Mouse (Mus musculus): ENCODE data around the gene Il1f9. TPM values are rescaled to one million over a fixed set of nuclear protein-coding genes. Genes with fewer than 3 reads are reported as not detected.
"Not testable (repeated sequence)": the region's sequence is repeated elsewhere in the genome, so short reads cannot be mapped to it uniquely, and the experiment has no call there.

Gene Il1f9
- not detected in 2 replicates for polyA plus RNA-seq (2015; fragmentation: Nextera tagmentation; extraction: Ambion mirVana)

GRCm38 (mm10) chr2:24186176-24186575 lies at the start of gene Il1f9:
Il1f9 (plus strand) TSS chr2:24186476.
- Histone ChIP-seq H3K4me1 (ENCODE audit: control insufficient read depth, insufficient read depth, low read length) (no peaks in the 10 kb centered on the region), H3K36me3 (ENCODE audit: control insufficient read depth, insufficient read depth, low read length) (no peaks in the 10 kb centered on the region), H3K9me3 (ENCODE audit: control insufficient read depth, low read length) (no peaks in the 10 kb centered on the region), H3K9ac (ENCODE audit: low read depth, low read length) (no peak within 1 kb of the TSS), H3K4me2 (ENCODE audit: low read depth, low read length) (no peak within 1 kb of the TSS), H3K4me3 (ENCODE audit: low read length) (no peak within 1 kb of the TSS), H3K27ac (ENCODE audit: low read length) (no peak within 1 kb of the TSS), H3K27me3 (replicated peaks; ENCODE audit: control insufficient read depth, insufficient read depth, low read length) (no peaks in the 10 kb centered on the region)
- 97% methylated on average over 1 of the region's 1 CpGs for WGBS
- no peak for ATAC-seq

- H3K27ac ChIP-seq (ENCODE audit: low read length), result no peak within 1 kb of the TSS
- H3K9ac ChIP-seq (ENCODE audit: low read depth, low read length), result no peak within 1 kb of the TSS
- no peaks in the 10 kb centered on the region for H3K36me3 ChIP-seq (ENCODE audit: control insufficient read depth, insufficient read depth, low read length)
- 78% methylated on average over 2 of the region's 2 CpGs for WGBS
- no peak within 1 kb of the TSS for H3K4me3 ChIP-seq (ENCODE audit: low read length)
- no peak within 1 kb of the TSS for H3K4me2 ChIP-seq (ENCODE audit: low read depth, low read length)
- no peak; the same call in 1 of the 2 replicates for ATAC-seq
- no peaks in the 10 kb centered on the region for H3K27me3 ChIP-seq (replicated peaks; ENCODE audit: control insufficient read depth, insufficient read depth, low read length)
- H3K9me3 ChIP-seq (ENCODE audit: control insufficient read depth, low read length), result no peaks in the 10 kb centered on the region
- no peaks in the 10 kb centered on the region for H3K4me1 ChIP-seq (ENCODE audit: control insufficient read depth, insufficient read depth, low read length)
Measured at GRCm38 (mm10) chr2:24152861-24153260, 33.4 kb upstream of the Il1f9 start, which contains the start of gene Il1f8. Il1f8 (plus strand) TSS chr2:24153161.

GRCm38 (mm10) chr2:24181683-24182331 lies 4.5 kb upstream of the Il1f9 start:
- 18% methylated on average over 14 of the region's 14 CpGs for WGBS
- H3K36me3 ChIP-seq (ENCODE audit: control insufficient read depth, insufficient read depth, low read length); H3K4me2 ChIP-seq (ENCODE audit: low read depth, low read length); H3K9ac ChIP-seq (ENCODE audit: low read depth, low read length); H3K27me3 ChIP-seq (replicated peaks; ENCODE audit: control insufficient read depth, insufficient read depth, low read length); H3K4me3 ChIP-seq (ENCODE audit: low read length); H3K4me1 ChIP-seq (ENCODE audit: control insufficient read depth, insufficient read depth, low read length); H3K9me3 ChIP-seq (ENCODE audit: control insufficient read depth, low read length); H3K27ac ChIP-seq (ENCODE audit: low read length); ATAC-seq: not testable (repeated sequence)

- H3K27ac ChIP-seq (ENCODE audit: low read length); H3K9me3 ChIP-seq (ENCODE audit: control insufficient read depth, low read length); H3K4me3 ChIP-seq (ENCODE audit: low read length); H3K4me1 ChIP-seq (ENCODE audit: control insufficient read depth, insufficient read depth, low read length); H3K4me2 ChIP-seq (ENCODE audit: low read depth, low read length); ATAC-seq; H3K27me3 ChIP-seq (replicated peaks; ENCODE audit: control insufficient read depth, insufficient read depth, low read length); H3K9ac ChIP-seq (ENCODE audit: low read depth, low read length); H3K36me3 ChIP-seq (ENCODE audit: control insufficient read depth, insufficient read depth, low read length): not testable (repeated sequence)
- WGBS, result 58% methylated on average over 13 of the region's 13 CpGs
Measured at GRCm38 (mm10) chr2:24182423-24183147, 3.7 kb upstream of the Il1f9 start.

- not testable (repeated sequence) for H3K27me3 ChIP-seq (replicated peaks; ENCODE audit: control insufficient read depth, insufficient read depth, low read length); H3K9me3 ChIP-seq (ENCODE audit: control insufficient read depth, low read length); ATAC-seq; H3K4me3 ChIP-seq (ENCODE audit: low read length); H3K4me1 ChIP-seq (ENCODE audit: control insufficient read depth, insufficient read depth, low read length); H3K4me2 ChIP-seq (ENCODE audit: low read depth, low read length); H3K9ac ChIP-seq (ENCODE audit: low read depth, low read length); H3K27ac ChIP-seq (ENCODE audit: low read length); H3K36me3 ChIP-seq (ENCODE audit: control insufficient read depth, insufficient read depth, low read length)
Measured at GRCm38 (mm10) chr2:24184092-24184491, 2.2 kb upstream of the Il1f9 start.

GRCm38 (mm10) chr2:24187585-24187984 lies 1.3 kb downstream of the Il1f9 start:
- Histone ChIP-seq H3K27ac (ENCODE audit: low read length) (no peak overlapping the region), H3K9me3 (ENCODE audit: control insufficient read depth, low read length) (no peaks in the 10 kb centered on the region), H3K4me1 (ENCODE audit: control insufficient read depth, insufficient read depth, low read length) (no peaks in the 10 kb centered on the region), H3K9ac (ENCODE audit: low read depth, low read length) (no peak overlapping the region), H3K36me3 (ENCODE audit: control insufficient read depth, insufficient read depth, low read length) (no peaks in the 10 kb centered on the region), H3K4me2 (ENCODE audit: low read depth, low read length) (no peak overlapping the region), H3K4me3 (ENCODE audit: low read length) (no peak overlapping the region), H3K27me3 (replicated peaks; ENCODE audit: control insufficient read depth, insufficient read depth, low read length) (no peaks in the 10 kb centered on the region)
- ATAC-seq, result no peak
- WGBS, result 68% methylated on average over 6 of the region's 6 CpGs

GRCm38 (mm10) chr2:24188189-24188588 lies 1.9 kb downstream of the Il1f9 start:
- WGBS, result 63% methylated on average over 1 of the region's 1 CpGs

GRCm38 (mm10) chr2:24215118-24215517 lies 28.8 kb downstream of the Il1f9 start, which contains the start of gene Il1f6:
Il1f6 (plus strand) TSS chr2:24215418.
- H3K9me3 ChIP-seq (ENCODE audit: control insufficient read depth, low read length), result no peaks in the 10 kb centered on the region
- no peak within 1 kb of the TSS for H3K4me2 ChIP-seq (ENCODE audit: low read depth, low read length)
- no peaks in the 10 kb centered on the region for H3K36me3 ChIP-seq (ENCODE audit: control insufficient read depth, insufficient read depth, low read length)
- ATAC-seq, result no peak
- no peaks in the 10 kb centered on the region for H3K4me1 ChIP-seq (ENCODE audit: control insufficient read depth, insufficient read depth, low read length)
- 85% methylated on average over 2 of the region's 2 CpGs for WGBS
- H3K27ac ChIP-seq (ENCODE audit: low read length), result no peak within 1 kb of the TSS
- no peaks in the 10 kb centered on the region for H3K27me3 ChIP-seq (replicated peaks; ENCODE audit: control insufficient read depth, insufficient read depth, low read length)
- no peak within 1 kb of the TSS for H3K4me3 ChIP-seq (ENCODE audit: low read length)
- H3K9ac ChIP-seq (ENCODE audit: low read depth, low read length), result no peak within 1 kb of the TSS

More at GRCm38 (mm10) chr2:24188189-24188588, 1.9 kb downstream of the Il1f9 start:
- H3K9me3 ChIP-seq (ENCODE audit: control insufficient read depth, low read length), result no peaks in the 10 kb centered on the region
- H3K4me1 ChIP-seq (ENCODE audit: control insufficient read depth, insufficient read depth, low read length), result no peaks in the 10 kb centered on the region
- no peak overlapping the region for H3K27ac ChIP-seq (ENCODE audit: low read length)
- H3K36me3 ChIP-seq (ENCODE audit: control insufficient read depth, insufficient read depth, low read length), result no peaks in the 10 kb centered on the region
- H3K4me2 ChIP-seq (ENCODE audit: low read depth, low read length), result no peak overlapping the region
- H3K27me3 ChIP-seq (replicated peaks; ENCODE audit: control insufficient read depth, insufficient read depth, low read length), result no peaks in the 10 kb centered on the region
- H3K9ac ChIP-seq (ENCODE audit: low read depth, low read length), result no peak overlapping the region
- no peak for ATAC-seq
- no peak overlapping the region for H3K4me3 ChIP-seq (ENCODE audit: low read length)

- no peak for ATAC-seq
- Histone ChIP-seq H3K9ac (ENCODE audit: low read depth, low read length) (no peak overlapping the region), H3K9me3 (ENCODE audit: control insufficient read depth, low read length) (no peaks in the 10 kb centered on the region), H3K4me3 (ENCODE audit: low read length) (no peak overlapping the region), H3K4me2 (ENCODE audit: low read depth, low read length) (no peak overlapping the region), H3K27ac (ENCODE audit: low read length) (no peak overlapping the region), H3K27me3 (replicated peaks; ENCODE audit: control insufficient read depth, insufficient read depth, low read length) (no peaks in the 10 kb centered on the region), H3K36me3 (ENCODE audit: control insufficient read depth, insufficient read depth, low read length) (no peaks in the 10 kb centered on the region), H3K4me1 (ENCODE audit: control insufficient read depth, insufficient read depth, low read length) (no peaks in the 10 kb centered on the region)
- WGBS, result 82% methylated on average over 2 of the region's 2 CpGs
Measured at GRCm38 (mm10) chr2:24227191-24227590, 40.9 kb downstream of the Il1f9 start.
